ENCODE assay signal across 8 mouse cellular contexts in genomic region chr17:47038844-47039803, GRCm38 (mm10). TPM values are rescaled to one million over a fixed set of nuclear protein-coding genes. Genes with fewer than 3 reads are reported as not detected.
DNase-seq lines count a peak whose midpoint lies in the region; ATAC-seq and TF ChIP-seq lines count a peak whose summit lies in the region.

No protein-coding gene starts in this region.

- peak; percentile 74 for ATAC-seq in erythroblast, adult 5-6 weeks (replicated peaks; ENCODE audit: low FRiP score, poor library complexity, severe bottlenecking)
- ATAC-seq in heart, embryonic 12.5 days (ENCODE audit: insufficient number of reproducible peaks, low FRiP score) = peak; percentile 45; the same call in 1 of the 2 replicates
- ATAC-seq in kidney, postnatal 0 days (replicated peaks; ENCODE audit: low FRiP score, low read depth) = peak; percentile 65

- peak overlapping the region; percentile 34 for H3K4me2 ChIP-seq in heart, embryonic 12.5 days
- H3K4me2 ChIP-seq in kidney, postnatal 0 days (ENCODE audit: low read length) = peak overlapping the region; percentile 53
- peak overlapping the region; percentile 83 for H3K4me2 ChIP-seq in myocyte (ENCODE audit: low read depth)

- H3K9ac ChIP-seq in heart, embryonic 12.5 days = no peak overlapping the region
- H3K9ac ChIP-seq in kidney, postnatal 0 days (ENCODE audit: low read depth, low read length) = no peak overlapping the region
- no peak overlapping the region for H3K9ac ChIP-seq in liver, adult 2 months (ENCODE audit: low read depth, low read length)

- no peaks in the 10 kb centered on the region for H3K79me3 ChIP-seq in C2C12 (ENCODE audit: low read depth)

- DNase-seq in brain, embryonic 14.5 days (ENCODE audit: low read depth) = peak; percentile 91
- DNase-seq in kidney, postnatal 0 days (ENCODE audit: low spot score) = peak; percentile 89
- DNase-seq in liver, adult 2 months (ENCODE audit: extremely low read depth, low read depth, low spot score) = peak; percentile 55
- peak; percentile 67 to 90 for DNase-seq in spleen, postnatal 4 days (ENCODE audit: low spot score in 2 of 2)

- peaks cover 4% of the 10 kb centered on the region; the same call in 1 of the 2 replicates for H3K9me3 ChIP-seq in heart, embryonic 12.5 days (replicated peaks)
- no peaks in the 10 kb centered on the region for H3K9me3 ChIP-seq in kidney, postnatal 0 days (replicated peaks; ENCODE audit: low read length)

- 0 out of 2 replicates have a peak, but pooled peaks cover 3% of the 10 kb centered on the region for H3K4me1 ChIP-seq in heart, embryonic 12.5 days (replicated peaks)
- H3K4me1 ChIP-seq in kidney, postnatal 0 days (replicated peaks; ENCODE audit: insufficient read depth, low read length) = no peaks in the 10 kb centered on the region
- peaks cover 3% of the 10 kb centered on the region; the same call in 1 of the 2 replicates for H3K4me1 ChIP-seq in liver, adult 2 months (ENCODE audit: control insufficient read depth, insufficient read depth, low read length)

- no peaks in the 10 kb centered on the region for H3K79me2 ChIP-seq in C2C12 (ENCODE audit: control insufficient read depth, insufficient read depth)
- H3K79me2 ChIP-seq in liver, adult 2 months (ENCODE audit: control insufficient read depth, insufficient read depth, low read length) = no peaks in the 10 kb centered on the region
- H3K79me2 ChIP-seq in myocyte (ENCODE audit: control insufficient read depth, insufficient read depth) = no peaks in the 10 kb centered on the region

- no peaks in the 10 kb centered on the region for H3K27me3 ChIP-seq in C2C12 (ENCODE audit: control insufficient read depth, insufficient read depth, insufficient read length)
- H3K27me3 ChIP-seq in heart, embryonic 12.5 days (replicated peaks) = 0 out of 2 replicates have a peak, but pooled peaks cover 3% of the 10 kb centered on the region
- no peaks in the 10 kb centered on the region for H3K27me3 ChIP-seq in kidney, postnatal 0 days (ENCODE audit: insufficient read depth, low read length)
- H3K27me3 ChIP-seq in liver, adult 2 months (ENCODE audit: control insufficient read depth, insufficient read depth, low read length) = no peaks in the 10 kb centered on the region
- no peaks in the 10 kb centered on the region for H3K27me3 ChIP-seq in myocyte (ENCODE audit: control insufficient read depth, insufficient read depth, insufficient read length)

- TF ChIP-seq POLR2A in brain, embryonic 14.5 days (IDR thresholded peaks at IDR 0.05; ENCODE audit: borderline replicate concordance, extremely low read depth, insufficient read depth, insufficient read length, poor library complexity, severe bottlenecking) = no peak
- TF ChIP-seq POLR2A in liver, adult 2 months (IDR thresholded peaks at IDR 0.05; ENCODE audit: extremely low read depth, insufficient read depth, low read length) = no peak
- no peak for TF ChIP-seq POLR2A in myocyte (IDR thresholded peaks at IDR 0.05; ENCODE audit: insufficient read length, low read depth)

- H3K36me3 ChIP-seq in C2C12 (ENCODE audit: control insufficient read depth, insufficient read depth) (no peaks in the 10 kb centered on the region), myocyte (ENCODE audit: control insufficient read depth, insufficient read depth) (no peaks in the 10 kb centered on the region)
- no peaks in the 10 kb centered on the region for H3K36me3 ChIP-seq in heart, embryonic 12.5 days
- H3K36me3 ChIP-seq in kidney, postnatal 0 days (ENCODE audit: insufficient read depth, low read length) = no peaks in the 10 kb centered on the region
- H3K36me3 ChIP-seq in liver, adult 2 months (ENCODE audit: control insufficient read depth, insufficient read depth, low read length) = no peaks in the 10 kb centered on the region

- peak; percentile 91 for TF ChIP-seq CTCF in C2C12 (IDR thresholded peaks at IDR 0.05; ENCODE audit: control insufficient read depth, insufficient read depth, insufficient read length)
- TF ChIP-seq CTCF in brain, embryonic 14.5 days (IDR thresholded peaks at IDR 0.05; ENCODE audit: borderline replicate concordance, extremely low read depth, insufficient read depth, insufficient read length) = peak; percentile 100
- peak; percentile 99 for TF ChIP-seq CTCF in kidney, postnatal 0 days (IDR thresholded peaks at IDR 0.05; ENCODE audit: low read depth)
- peak; percentile 97 for TF ChIP-seq CTCF in liver, adult 2 months (IDR thresholded peaks at IDR 0.05; ENCODE audit: low read depth, low read length)

- H3K4me3 ChIP-seq in C2C12 (ENCODE audit: insufficient read depth, poor library complexity, severe bottlenecking) (no peak overlapping the region), myocyte (peak overlapping the region; percentile 6)
- 0 out of 2 replicates have a peak overlapping the region, but pooled peaks have one; percentile 0 for H3K4me3 ChIP-seq in heart, embryonic 12.5 days
- peak overlapping the region; percentile 18; the same call in 1 of the 2 replicates for H3K4me3 ChIP-seq in kidney, postnatal 0 days (replicated peaks; ENCODE audit: low read depth, low read length)
- peak overlapping the region; percentile 17; the same call in 1 of the 2 replicates for H3K4me3 ChIP-seq in liver, adult 2 months (ENCODE audit: insufficient read depth, low read depth, low read length)

- H3ac ChIP-seq in C2C12 (ENCODE audit: control insufficient read depth, insufficient read length, low read depth) = peak overlapping the region; percentile 2
- H3ac ChIP-seq in myocyte (ENCODE audit: control insufficient read depth, insufficient read length) = no peak overlapping the region

- H3K27ac ChIP-seq in heart, embryonic 12.5 days (ENCODE audit: poor library complexity, severe bottlenecking) = no peak overlapping the region
- no peak overlapping the region for H3K27ac ChIP-seq in kidney, postnatal 0 days
- no peak overlapping the region for H3K27ac ChIP-seq in liver, adult 2 months (replicated peaks; ENCODE audit: insufficient read depth, low read depth, low read length)

- 32% methylated on average over 18 of the region's 18 CpGs for WGBS in heart, embryonic 12.5 days
- WGBS in kidney, postnatal 0 days = 19% methylated on average over 18 of the region's 18 CpGs
- WGBS in liver, adult 2 months = 11% methylated on average over 18 of the region's 18 CpGs

TF ChIP-seq in C2C12, 6 proteins besides CTCF, POLR2A, EP300 and RAD21:
- TF ChIP-seq FOSL1 (IDR thresholded peaks at IDR 0.05; ENCODE audit: insufficient read depth, low read length, poor library complexity, severe bottlenecking) (no peak), MAX (IDR thresholded peaks at IDR 0.05) (no peak), MYOD1 (IDR thresholded peaks at IDR 0.05; ENCODE audit: control insufficient read depth, insufficient read length, low read depth) (no peak), CEBPB (IDR thresholded peaks at IDR 0.05; ENCODE audit: low read depth) (no peak), MYOG (IDR thresholded peaks at IDR 0.05; ENCODE audit: control insufficient read depth, extremely low read depth, insufficient read length) (no peak)

TF ChIP-seq in myocyte, 11 proteins besides CTCF, POLR2A, EP300 and RAD21:
- TF ChIP-seq MAX (IDR thresholded peaks at IDR 0.05; ENCODE audit: low read depth) (no peak), MYOG (IDR thresholded peaks at IDR 0.05; ENCODE audit: control insufficient read depth in 1 of 3, insufficient read depth in 1 of 3, insufficient read length in 2 of 3, low read depth in 2 of 3) (no peak), TCF3 (IDR thresholded peaks at IDR 0.05; ENCODE audit: insufficient read length, low read depth) (no peak), SRF (IDR thresholded peaks at IDR 0.05; ENCODE audit: control insufficient read depth, insufficient read length, low read depth) (no peak), CEBPB (IDR thresholded peaks at IDR 0.05; ENCODE audit: insufficient read depth, poor library complexity, severe bottlenecking) (no peak), TCF12 (IDR thresholded peaks at IDR 0.05; ENCODE audit: insufficient read depth, poor library complexity, severe bottlenecking) (no peak), REST (IDR thresholded peaks at IDR 0.05; ENCODE audit: insufficient read depth, insufficient read length) (no peak)

RNA-seq across cellular contexts. Expression of gene Ubr2, which starts 28.8 kb away (rescaled TPM):
- polyA plus RNA-seq in C2C12 (2012; fragmentation: generic; extraction: Trizol) = 18.1 TPM
- 32.8 and 41.3 TPM in 2 replicates for polyA plus RNA-seq in brain, embryonic 14.5 days (2012; rRNA removed)
- 51.5 and 58.7 TPM in 2 replicates for total RNA-seq in erythroblast, adult 5-6 weeks (2015; ENCODE audit: low replicate concordance)
- 91.1 and 95.8 TPM in 2 replicates for total RNA-seq in erythroblast, adult 5-6 weeks (2017; ENCODE audit: low replicate concordance)
- polyA plus RNA-seq in heart, embryonic 12.5 days (2016; fragmentation: Nextera tagmentation; extraction: Ambion mirVana) = 20.2 and 20.7 TPM in 2 replicates
- polyA plus RNA-seq in kidney, postnatal 0 days (2015; fragmentation: Nextera tagmentation; extraction: Ambion mirVana) = 11.9 TPM in 2 replicates
- 36.0 and 37.4 TPM in 2 replicates for total RNA-seq in liver, adult 2 months (2014; rRNA removed)
- 20.8 and 29.9 TPM in 2 replicates for polyA plus RNA-seq in liver, adult 2 months (2012; rRNA removed)
- polyA plus RNA-seq in myocyte (2012; fragmentation: generic; extraction: Trizol) = 36.9 TPM
